Mouse (Mus musculus): Measurements from ENCODE around the gene Mettl7a2. TPM values are rescaled to one million over a fixed set of nuclear protein-coding genes. Genes with fewer than 3 reads are reported as not detected.

The Mettl7a2 gene
- polyA plus RNA-seq, 1 experiment from 2014 or later = not detected

- Histone ChIP-seq H3K36me3 (ENCODE audit: control insufficient read depth, insufficient read depth, low read length) (peaks cover 99% of the 10 kb centered on the region), H3K4me1 (ENCODE audit: control insufficient read depth, insufficient read depth, low read length) (no peaks in the 10 kb centered on the region), H3K4me2 (ENCODE audit: low read depth, low read length) (no peak overlapping the region), H3K27ac (replicated peaks; ENCODE audit: low read depth, low read length) (no peak overlapping the region), H3K27me3 (replicated peaks; ENCODE audit: control insufficient read depth, insufficient read depth, low read length) (no peaks in the 10 kb centered on the region), H3K9me3 (ENCODE audit: control insufficient read depth, low read length) (no peaks in the 10 kb centered on the region), H3K4me3 (ENCODE audit: low read depth, low read length) (no peak overlapping the region), H3K9ac (ENCODE audit: low read depth, low read length) (no peak overlapping the region)
- DNase-seq (ENCODE audit: low spot score) = no peak
- no peak for ATAC-seq (ENCODE audit: low read depth)
- 91% methylated on average over 16 of the region's 16 CpGs for WGBS
Observed at GRCm38 (mm10) chr15:100400592-100401250, 47.7 kb downstream of the Mettl7a2 start.

GRCm38 (mm10) chr15:100401811-100402210 lies 48.8 kb downstream of the Mettl7a2 start:
- DNase-seq (ENCODE audit: low spot score) (no peak), ATAC-seq (ENCODE audit: low read depth) (no peak)
- H3K27me3 ChIP-seq (replicated peaks; ENCODE audit: control insufficient read depth, insufficient read depth, low read length) = no peaks in the 10 kb centered on the region
- no peaks in the 10 kb centered on the region for H3K4me1 ChIP-seq (ENCODE audit: control insufficient read depth, insufficient read depth, low read length)
- H3K9ac ChIP-seq (ENCODE audit: low read depth, low read length) = no peak overlapping the region
- H3K9me3 ChIP-seq (ENCODE audit: control insufficient read depth, low read length) = no peaks in the 10 kb centered on the region
- whole genome bisulfite sequencing = 86% methylated on average over 4 of the region's 4 CpGs
- H3K27ac ChIP-seq (replicated peaks; ENCODE audit: low read depth, low read length) = no peak overlapping the region
- no peak overlapping the region for H3K4me2 ChIP-seq (ENCODE audit: low read depth, low read length)
- H3K36me3 ChIP-seq (ENCODE audit: control insufficient read depth, insufficient read depth, low read length) = peaks cover 99% of the 10 kb centered on the region
- H3K4me3 ChIP-seq (ENCODE audit: low read depth, low read length) = no peak overlapping the region

- Histone ChIP-seq H3K36me3 (ENCODE audit: control insufficient read depth, insufficient read depth, low read length) (peaks cover 99% of the 10 kb centered on the region), H3K9ac (ENCODE audit: low read depth, low read length) (no peak overlapping the region), H3K27me3 (replicated peaks; ENCODE audit: control insufficient read depth, insufficient read depth, low read length) (no peaks in the 10 kb centered on the region), H3K9me3 (ENCODE audit: control insufficient read depth, low read length) (no peaks in the 10 kb centered on the region), H3K4me3 (ENCODE audit: low read depth, low read length) (no peak overlapping the region), H3K27ac (replicated peaks; ENCODE audit: low read depth, low read length) (no peak overlapping the region), H3K4me1 (ENCODE audit: control insufficient read depth, insufficient read depth, low read length) (no peaks in the 10 kb centered on the region), H3K4me2 (ENCODE audit: low read depth, low read length) (no peak overlapping the region)
- WGBS = 88% methylated on average over 14 of the region's 14 CpGs
- ATAC-seq (ENCODE audit: low read depth) = no peak
- DNase-seq (ENCODE audit: low spot score) = no peak
Observed at GRCm38 (mm10) chr15:100402347-100402746, 49.3 kb downstream of the Mettl7a2 start.

GRCm38 (mm10) chr15:100402798-100403197 lies 49.8 kb downstream of the Mettl7a2 start:
- WGBS = 88% methylated on average over 4 of the region's 4 CpGs
- Histone ChIP-seq H3K4me1 (ENCODE audit: control insufficient read depth, insufficient read depth, low read length) (no peaks in the 10 kb centered on the region), H3K9me3 (ENCODE audit: control insufficient read depth, low read length) (no peaks in the 10 kb centered on the region), H3K4me2 (ENCODE audit: low read depth, low read length) (no peak overlapping the region), H3K27ac (replicated peaks; ENCODE audit: low read depth, low read length) (no peak overlapping the region), H3K4me3 (ENCODE audit: low read depth, low read length) (no peak overlapping the region), H3K36me3 (ENCODE audit: control insufficient read depth, insufficient read depth, low read length) (peaks cover 98% of the 10 kb centered on the region), H3K27me3 (replicated peaks; ENCODE audit: control insufficient read depth, insufficient read depth, low read length) (no peaks in the 10 kb centered on the region), H3K9ac (ENCODE audit: low read depth, low read length) (no peak overlapping the region)
- no peak for ATAC-seq (ENCODE audit: low read depth)
- no peak for DNase-seq (ENCODE audit: low spot score)

GRCm38 (mm10) chr15:100403318-100404000 lies 50.5 kb downstream of the Mettl7a2 start:
- H3K27me3 ChIP-seq (replicated peaks; ENCODE audit: control insufficient read depth, insufficient read depth, low read length) = no peaks in the 10 kb centered on the region
- no peak overlapping the region for H3K9ac ChIP-seq (ENCODE audit: low read depth, low read length)
- peaks cover 98% of the 10 kb centered on the region for H3K36me3 ChIP-seq (ENCODE audit: control insufficient read depth, insufficient read depth, low read length)
- H3K9me3 ChIP-seq (ENCODE audit: control insufficient read depth, low read length) = no peaks in the 10 kb centered on the region
- WGBS = 88% methylated on average over 16 of the region's 16 CpGs
- ATAC-seq (ENCODE audit: low read depth) (no peak), DNase-seq (ENCODE audit: low spot score) (no peak)
- H3K27ac ChIP-seq (replicated peaks; ENCODE audit: low read depth, low read length) = no peak overlapping the region
- no peak overlapping the region for H3K4me3 ChIP-seq (ENCODE audit: low read depth, low read length)
- no peak overlapping the region for H3K4me2 ChIP-seq (ENCODE audit: low read depth, low read length)
- H3K4me1 ChIP-seq (ENCODE audit: control insufficient read depth, insufficient read depth, low read length) = no peaks in the 10 kb centered on the region

- Histone ChIP-seq H3K9ac (ENCODE audit: low read depth, low read length) (no peak overlapping the region), H3K4me1 (ENCODE audit: control insufficient read depth, insufficient read depth, low read length) (no peaks in the 10 kb centered on the region), H3K27ac (replicated peaks; ENCODE audit: low read depth, low read length) (no peak overlapping the region), H3K4me3 (ENCODE audit: low read depth, low read length) (no peak overlapping the region), H3K27me3 (replicated peaks; ENCODE audit: control insufficient read depth, insufficient read depth, low read length) (no peaks in the 10 kb centered on the region), H3K9me3 (ENCODE audit: control insufficient read depth, low read length) (no peaks in the 10 kb centered on the region), H3K4me2 (ENCODE audit: low read depth, low read length) (no peak overlapping the region), H3K36me3 (ENCODE audit: control insufficient read depth, insufficient read depth, low read length) (peaks cover 86% of the 10 kb centered on the region)
- ATAC-seq (ENCODE audit: low read depth) (no peak), DNase-seq (ENCODE audit: low spot score) (no peak)
- 85% methylated on average over 5 of the region's 5 CpGs for WGBS
Observed at GRCm38 (mm10) chr15:100406088-100406487, 53.1 kb downstream of the Mettl7a2 start.

- H3K36me3 ChIP-seq (ENCODE audit: control insufficient read depth, insufficient read depth, low read length) = peaks cover 41% of the 10 kb centered on the region
Observed at GRCm38 (mm10) chr15:100410918-100411672, 58.1 kb downstream of the Mettl7a2 start.

More at GRCm38 (mm10) chr15:100410918-100411672, 58.1 kb downstream of the Mettl7a2 start:
- H3K4me3 ChIP-seq (ENCODE audit: low read depth, low read length) = no peak overlapping the region
- no peak overlapping the region for H3K9ac ChIP-seq (ENCODE audit: low read depth, low read length)
- H3K9me3 ChIP-seq (ENCODE audit: control insufficient read depth, low read length) = no peaks in the 10 kb centered on the region
- H3K4me2 ChIP-seq (ENCODE audit: low read depth, low read length) = no peak overlapping the region
- H3K27me3 ChIP-seq (replicated peaks; ENCODE audit: control insufficient read depth, insufficient read depth, low read length) = no peaks in the 10 kb centered on the region
- ATAC-seq (ENCODE audit: low read depth) (0 out of 2 replicates have a peak, but pooled peaks have one; percentile 13), DNase-seq (ENCODE audit: low spot score) (no peak)
- no peak overlapping the region for H3K27ac ChIP-seq (replicated peaks; ENCODE audit: low read depth, low read length)
- 70% methylated on average over 14 of the region's 14 CpGs for WGBS
- no peaks in the 10 kb centered on the region for H3K4me1 ChIP-seq (ENCODE audit: control insufficient read depth, insufficient read depth, low read length)

Data from embryonic facial prominence, embryonic 14.5 days (tissue).